Mouse (Mus musculus) MEL (cell line): Measurements from ENCODE around the gene Inava. TPM values are rescaled to one million over a fixed set of nuclear protein-coding genes. Genes with fewer than 3 reads are reported as not detected.

ENCODE experiments used
- DNase-seq: peaks from one replicate; pipeline ENCODE4 v3.0.0; 2011; ENCODE audit warnings: low read depth, low spot score
- H3K27ac ChIP-seq: 2 replicates; pipeline ENCODE4 v1.5.1; 2012; ENCODE audit warnings: low read depth, mild to moderate bottlenecking, control low read depth, low read length, moderate library complexity; ENCODE audit not compliant: control insufficient read depth
- H3K27me3 ChIP-seq, 2 experiments: fragments of 150-350 bp in 1 of 2; sonication (generic) in 1 of 2; 2 replicates each; pipeline ENCODE4 v1.6.1; 2012; ENCODE audit warnings: low read length in 2 of 2, mild to moderate bottlenecking in 2 of 2, improper control_type of control experiment in 1 of 2, moderate library complexity in 1 of 2; ENCODE audit not compliant: insufficient read depth in 2 of 2, control insufficient read depth in 1 of 2
- H3K36me3 ChIP-seq, 2 experiments: 2 replicates each; pipeline ENCODE4 v1.6.1; 2012 to 2014; ENCODE audit warnings: low read length in 2 of 2, improper control_type of control experiment in 1 of 2, inconsistent platforms in 1 of 2, mild to moderate bottlenecking in 1 of 2; ENCODE audit not compliant: insufficient read depth in 2 of 2, control insufficient read depth in 1 of 2
- H3K4me1 ChIP-seq, 2 experiments: fragments of 150-350 bp in 1 of 2; sonication (generic) in 1 of 2; 2 replicates each; pipeline ENCODE4 v1.6.1; 2012; ENCODE audit warnings: low read length in 2 of 2, improper control_type of control experiment in 1 of 2, mild to moderate bottlenecking in 1 of 2; ENCODE audit not compliant: insufficient read depth in 2 of 2, control insufficient read depth in 1 of 2
- H3K4me3 ChIP-seq, 2 experiments: fragments of 150-350 bp in 1 of 2; sonication (generic) in 1 of 2; 2 replicates each; pipeline ENCODE4 v1.5.1; 2012; ENCODE audit warnings: low read depth in 2 of 2, low read length in 2 of 2, mild to moderate bottlenecking in 2 of 2, moderate library complexity in 2 of 2, control low read depth in 1 of 2, improper control_type of control experiment in 1 of 2; ENCODE audit not compliant: control insufficient read depth in 1 of 2, insufficient read depth in 1 of 2
- H3K79me2 ChIP-seq: 2 replicates; pipeline ENCODE4 v1.6.1; 2012; ENCODE audit warnings: mild to moderate bottlenecking, low read length, moderate library complexity; ENCODE audit not compliant: control insufficient read depth, poor library complexity, insufficient read depth
- H3K9ac ChIP-seq: 2 replicates; pipeline ENCODE4 v1.6.1; 2012; ENCODE audit warnings: low read depth, mild to moderate bottlenecking, control low read depth, low read length, moderate library complexity; ENCODE audit not compliant: control insufficient read depth, poor library complexity, severe bottlenecking
- H3K9me3 ChIP-seq: fragments of 150-350 bp; sonication (generic); replicated peaks from 2 replicates; pipeline ENCODE4 v1.6.1; 2012; ENCODE audit warnings: mild to moderate bottlenecking, low read length, improper control_type of control experiment, moderate library complexity; ENCODE audit not compliant: insufficient read depth
- BHLHE40 ChIP-seq: IDR thresholded peaks from 2 replicates; pipeline ENCODE4 v1.6.1; 2012; ENCODE audit warnings: low read depth, mild to moderate bottlenecking, inconsistent platforms, low read length, improper control_type of control experiment, borderline replicate concordance
- CHD2 ChIP-seq: IDR thresholded peaks from 2 replicates; pipeline ENCODE4 v1.6.1; 2011; ENCODE audit warnings: low read length, improper control_type of control experiment
- CTCF ChIP-seq, 3 experiments: IDR thresholded peaks in 2 of 3; conservative IDR thresholded peaks in 1 of 3; 2 replicates each; pipeline ENCODE4 v1.5.1; 2011 to 2012; ENCODE audit warnings: low read length in 3 of 3, low read depth in 2 of 3, mild to moderate bottlenecking in 2 of 3, improper control_type of control experiment in 1 of 3, inconsistent platforms in 1 of 3, mixed read lengths in 1 of 3, moderate library complexity in 1 of 3; ENCODE audit not compliant: control insufficient read depth in 1 of 3, insufficient read depth in 1 of 3, poor library complexity in 1 of 3, severe bottlenecking in 1 of 3
- E2F4 ChIP-seq: IDR thresholded peaks from 2 replicates; pipeline ENCODE4 v1.6.1; 2011; ENCODE audit warnings: low read depth, low read length, improper control_type of control experiment, borderline replicate concordance
- ETS1 ChIP-seq: IDR thresholded peaks from 2 replicates; pipeline ENCODE4 v1.6.1; 2012; ENCODE audit warnings: low read depth, mild to moderate bottlenecking, inconsistent platforms, low read length, improper control_type of control experiment, moderate library complexity
- GABPA ChIP-seq: IDR thresholded peaks from 2 replicates; pipeline ENCODE4 v1.6.1; 2012; ENCODE audit warnings: low read depth, mild to moderate bottlenecking, inconsistent platforms, low read length, improper control_type of control experiment, moderate library complexity
- GATA1 ChIP-seq: IDR thresholded peaks from 2 replicates; pipeline ENCODE4 v1.6.1; 2011; ENCODE audit warnings: low read depth, low read length, improper control_type of control experiment
- KAT2A ChIP-seq: conservative IDR thresholded peaks from 2 replicates; pipeline ENCODE4 v1.6.1; 2012; ENCODE audit warnings: low read depth, low read length, improper control_type of control experiment, inconsistent platforms
- MYB ChIP-seq: IDR thresholded peaks from 2 replicates; pipeline ENCODE4 v1.6.1; 2011; ENCODE audit warnings: mild to moderate bottlenecking, low read depth, low read length, improper control_type of control experiment
- POLR2A ChIP-seq, 2 experiments: IDR thresholded peaks; 2 replicates each; pipeline ENCODE4 v1.6.1; 2011 to 2012; ENCODE audit warnings: low read length in 2 of 2, mild to moderate bottlenecking in 2 of 2, control low read depth in 1 of 2, improper control_type of control experiment in 1 of 2, low read depth in 1 of 2, moderate library complexity in 1 of 2; ENCODE audit not compliant: control insufficient read depth in 1 of 2, insufficient read depth in 1 of 2, poor library complexity in 1 of 2
- POLR2AphosphoS5 ChIP-seq: IDR thresholded peaks from 2 replicates; pipeline ENCODE4 v1.6.1; 2012; ENCODE audit warnings: low read depth, borderline replicate concordance, mild to moderate bottlenecking, inconsistent platforms, low read length, moderate library complexity, mixed read lengths
- SMC3 ChIP-seq: IDR thresholded peaks from 2 replicates; pipeline ENCODE4 v1.6.1; 2011; ENCODE audit warnings: low read depth, low read length, improper control_type of control experiment
- TCF12 ChIP-seq: IDR thresholded peaks from 2 replicates; pipeline ENCODE4 v1.6.1; 2014; ENCODE audit warnings: low read depth, mild to moderate bottlenecking, inconsistent platforms, low read length, improper control_type of control experiment, moderate library complexity
- UBTF ChIP-seq: IDR thresholded peaks from 2 replicates; pipeline ENCODE4 v1.6.1; 2012; ENCODE audit warnings: low read depth, mild to moderate bottlenecking, inconsistent platforms, low read length, improper control_type of control experiment, moderate library complexity, borderline replicate concordance; ENCODE audit not compliant: insufficient read depth
- ZC3H11A ChIP-seq: IDR thresholded peaks from 2 replicates; pipeline ENCODE4 v1.6.1; 2012; ENCODE audit warnings: low read depth, mild to moderate bottlenecking, inconsistent platforms, low read length, improper control_type of control experiment
- ZKSCAN1 ChIP-seq: IDR thresholded peaks from 2 replicates; pipeline ENCODE4 v1.6.1; 2012; ENCODE audit warnings: low read depth, mild to moderate bottlenecking, inconsistent platforms, low read length, improper control_type of control experiment, moderate library complexity
- ZNF384 ChIP-seq: IDR thresholded peaks from 2 replicates; pipeline ENCODE4 v1.6.1; 2012; ENCODE audit warnings: low read depth, mild to moderate bottlenecking, inconsistent platforms, low read length, improper control_type of control experiment
- polyA plus RNA-seq, 2 experiments: library from polyadenylated mRNA; stranded (reverse) in 1 of 2; unstranded in 1 of 2; fragments of >175 nt in 1 of 2; fragments of >200 nt in 1 of 2; gene quantifications; 2 replicates each; pipeline versions ENCODE4 v1.2.1 to v1.2.4; 2012; ENCODE audit warnings: low replicate concordance in 2 of 2, low read depth in 1 of 2; ENCODE audit not compliant: insufficient read length in 2 of 2, insufficient read depth in 1 of 2, missing spikeins in 1 of 2
- total RNA-seq: library from RNA; depleted of rRNA; stranded (reverse); fragments of 300-350 nt; gene quantifications from 2 replicates; pipeline ENCODE4 v1.2.3, GENCODE M21; 2012

Gene Inava
- total and polyA plus RNA-seq, 3 experiments = 0.12 to 0.65 TPM; not detected in 1

GRCm38 (mm10) chr1:136227870-136228269 is 6.2 kb downstream of the Inava start:
- no peaks in the 10 kb centered on the region for H3K27me3 ChIP-seq
- peaks cover 0 to 3% of the 10 kb centered on the region in 2 experiments; a peak in 1 of 4 replicates for H3K4me1 ChIP-seq
- DNase-seq = no peak
- TF ChIP-seq GABPA (no peak), KAT2A (no peak), UBTF (no peak), BHLHE40 (no peak), ZKSCAN1 (no peak), CHD2 (no peak), POLR2A (IDR thresholded peaks at IDR 0.05; ENCODE audit: control insufficient read depth in 1 of 2, insufficient read depth in 1 of 2, low read depth in 1 of 2, low read length in 2 of 2, poor library complexity in 1 of 2) (no peak), ZC3H11A (no peak), SMC3 (no peak), E2F4 (no peak), ETS1 (no peak), CTCF (IDR thresholded peaks at IDR 0.05 in 2 of 3, conservative IDR thresholded peaks at IDR 0.05 in 1 of 3; ENCODE audit: control insufficient read depth in 1 of 3, insufficient read depth in 1 of 3, low read depth in 2 of 3, low read length in 3 of 3, poor library complexity in 1 of 3, severe bottlenecking in 1 of 3) (no peak), MYB (no peak)
- H3K27ac ChIP-seq = no peak overlapping the region
- no peaks in the 10 kb centered on the region for H3K79me2 ChIP-seq
- no peak overlapping the region for H3K4me3 ChIP-seq
- no peak overlapping the region for H3K9ac ChIP-seq
- no peaks in the 10 kb centered on the region for H3K36me3 ChIP-seq
- H3K9me3 ChIP-seq = no peaks in the 10 kb centered on the region

DNA sequence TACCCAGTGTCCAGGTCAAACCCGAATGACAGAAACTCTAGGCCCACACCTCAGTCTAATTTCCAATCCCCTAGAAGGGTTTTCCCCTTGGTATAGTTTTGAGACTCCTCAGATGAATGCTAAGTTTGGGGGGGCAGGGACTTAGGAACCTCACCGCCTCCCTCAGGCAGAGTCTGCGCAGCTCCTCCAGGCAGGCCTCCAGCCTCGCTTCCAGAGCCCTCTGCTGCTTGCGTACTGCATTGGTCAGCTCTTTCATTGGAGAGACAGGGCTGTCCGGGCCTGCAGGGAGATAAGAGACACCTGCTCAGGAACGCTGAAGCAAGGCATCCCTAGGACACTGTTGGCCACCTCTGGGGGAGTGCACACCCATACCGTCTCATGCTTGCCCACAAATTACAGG is 7.4 kb downstream of the Inava start:
- Histone ChIP-seq H3K27me3 (no peaks in the 10 kb centered on the region), H3K9ac (no peak overlapping the region), H3K27ac (no peak overlapping the region), H3K79me2 (no peaks in the 10 kb centered on the region), H3K9me3 (no peaks in the 10 kb centered on the region), H3K4me3 (no peak overlapping the region), H3K36me3 (no peaks in the 10 kb centered on the region), H3K4me1 (peaks cover 0 to 3% of the 10 kb centered on the region in 2 experiments; a peak in 1 of 4 replicates)
- DNase-seq = no peak
- no peak for TF ChIP-seq BHLHE40
- TF ChIP-seq ZNF384 = no peak
- no peak for TF ChIP-seq TCF12
- no peak for TF ChIP-seq E2F4
- TF ChIP-seq ZC3H11A = no peak
- no peak for TF ChIP-seq GATA1
- TF ChIP-seq POLR2AphosphoS5 = no peak
- TF ChIP-seq UBTF = no peak
